Mouse (Mus musculus): ENCODE results near the gene Slc35e1.

Gene Slc35e1

DNA sequence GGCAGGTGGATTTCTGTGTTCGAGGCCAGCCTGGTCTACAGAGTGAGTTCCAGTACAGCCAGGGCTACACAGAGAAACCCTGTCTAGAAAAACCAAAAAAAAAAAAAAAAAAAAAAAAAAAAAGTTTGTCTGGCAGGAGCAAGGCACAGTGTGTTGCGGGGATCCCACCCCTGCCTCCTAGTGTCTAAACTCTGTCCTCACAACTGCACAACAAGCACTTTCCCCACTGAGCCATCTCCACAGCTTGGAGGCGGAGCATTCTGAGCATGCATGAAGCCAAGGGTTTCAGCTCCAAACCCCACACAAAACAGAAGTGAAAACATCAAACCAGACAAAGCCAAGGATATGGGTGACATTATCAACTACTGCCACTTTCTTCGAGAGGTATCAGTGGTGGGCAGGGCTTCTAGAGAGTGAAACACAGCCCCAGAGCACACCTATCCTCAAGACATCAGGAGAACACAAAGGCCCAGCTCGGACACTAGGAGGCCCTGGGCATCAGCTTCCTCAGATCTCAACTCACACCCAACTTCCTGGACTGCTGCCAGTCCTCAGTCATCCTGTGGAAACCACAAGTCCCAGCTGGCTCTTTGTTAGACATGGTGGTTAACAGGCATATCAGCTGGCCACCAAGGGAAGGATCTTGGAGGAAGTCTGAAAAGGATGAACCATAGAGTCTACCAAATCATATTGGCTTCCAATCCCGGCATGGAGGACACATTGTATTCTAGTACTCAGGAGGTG is 6.8 kb downstream of the Slc35e1 start:
- no peak for DNase-seq

DNA sequence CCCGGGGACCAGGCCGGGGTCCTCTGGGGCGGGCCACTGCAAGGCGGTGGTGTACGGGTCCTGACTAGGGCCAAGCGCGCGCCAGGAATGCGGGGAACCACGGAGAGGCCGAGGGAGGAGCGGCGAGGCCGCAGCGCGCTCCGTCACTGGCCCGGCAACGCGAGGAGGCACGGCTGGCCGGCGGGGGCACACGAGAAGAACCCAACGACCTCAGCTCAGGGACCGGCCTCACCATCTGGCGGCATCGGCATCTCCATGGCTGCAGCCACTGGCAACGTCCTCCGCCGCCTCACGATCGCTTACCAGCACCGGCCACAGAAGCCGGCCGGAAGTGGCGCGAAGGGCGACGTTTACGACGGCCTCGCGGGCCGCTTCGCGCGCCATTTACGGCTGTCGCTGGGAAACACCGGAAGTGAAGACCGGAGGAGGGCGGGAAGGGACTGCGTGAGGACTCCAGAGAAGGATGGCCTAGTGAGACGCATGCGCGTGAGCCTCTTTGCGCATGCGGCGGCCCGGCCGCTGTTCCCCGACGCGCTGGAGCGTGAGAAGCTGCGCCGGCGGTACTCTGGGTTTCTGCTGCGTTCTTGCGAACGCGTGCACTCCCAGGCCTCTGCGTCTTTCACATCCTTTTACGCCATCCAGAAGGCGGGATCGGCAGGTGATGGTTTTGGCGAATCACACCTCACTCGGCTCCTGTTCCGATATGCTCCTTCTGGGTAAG is 17.4 kb downstream of the Slc35e1 start, which contains the start of gene Cherp:
Gene Cherp, minus strand, starts transcription at position 401 of the 721 bp plus-strand sequence.
- DNase-seq, result peak; percentile 89 to 95

DNA sequence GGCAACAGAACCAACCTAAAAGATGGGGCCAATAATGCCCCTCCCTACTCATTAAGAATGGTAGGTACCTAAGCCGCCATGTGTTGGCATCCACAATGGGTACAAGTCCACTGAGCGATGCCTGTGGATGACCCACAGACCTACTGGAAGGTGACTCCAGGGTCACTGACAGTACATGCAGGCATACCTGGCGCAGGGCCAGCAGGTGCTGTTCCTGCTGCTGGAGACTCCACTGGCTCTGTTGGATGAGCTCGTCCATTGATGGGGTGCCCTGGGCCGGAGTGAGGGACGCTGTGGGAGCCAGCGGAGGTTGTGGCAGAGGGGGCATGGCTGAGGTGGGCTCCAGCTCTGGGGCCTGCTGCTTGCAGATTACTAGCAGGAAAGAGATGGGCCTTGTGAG is 21.7 kb downstream of the Slc35e1 start:
- no peak for DNase-seq

DNA sequence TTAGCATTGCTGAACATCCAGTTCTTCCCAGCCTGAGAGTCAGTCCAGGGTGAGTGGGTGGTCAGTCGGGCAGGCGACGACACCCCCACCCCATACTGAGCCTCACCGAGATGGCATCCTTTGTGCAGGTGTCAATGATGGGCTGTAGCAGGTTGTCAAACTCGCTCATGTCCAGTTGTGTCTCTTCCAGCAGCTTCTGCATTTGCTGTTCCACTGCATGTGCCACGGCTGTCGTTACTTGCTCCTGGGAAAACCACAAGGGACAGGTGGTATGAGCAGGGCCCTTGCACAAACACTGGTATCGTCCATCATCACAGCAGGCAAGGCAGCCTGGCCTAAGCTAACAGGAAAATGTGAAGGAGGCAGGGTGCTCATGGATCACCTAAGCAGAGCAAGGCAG is 22.4 kb downstream of the Slc35e1 start:
- no peak for DNase-seq

DNA sequence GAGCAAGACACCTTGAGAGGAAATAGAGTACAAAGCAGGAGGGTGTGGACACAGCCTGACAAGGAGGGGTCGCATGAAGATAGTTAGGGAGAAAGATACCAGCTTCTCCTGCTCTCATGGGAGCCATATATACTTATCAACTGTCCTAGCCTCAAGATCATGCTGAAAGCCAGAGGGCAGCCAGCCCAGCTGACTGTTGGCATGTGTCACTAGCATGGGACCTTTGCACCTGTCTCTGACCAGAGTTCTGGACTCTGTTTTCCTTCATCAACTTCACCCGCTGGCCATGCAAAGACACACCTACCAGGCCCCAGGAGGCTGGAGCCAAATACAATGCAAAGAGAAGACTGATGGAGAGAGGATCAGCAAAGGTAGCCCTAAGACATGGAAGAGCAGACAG is 23.2 kb downstream of the Slc35e1 start:
- DNase-seq, result no peak

DNA sequence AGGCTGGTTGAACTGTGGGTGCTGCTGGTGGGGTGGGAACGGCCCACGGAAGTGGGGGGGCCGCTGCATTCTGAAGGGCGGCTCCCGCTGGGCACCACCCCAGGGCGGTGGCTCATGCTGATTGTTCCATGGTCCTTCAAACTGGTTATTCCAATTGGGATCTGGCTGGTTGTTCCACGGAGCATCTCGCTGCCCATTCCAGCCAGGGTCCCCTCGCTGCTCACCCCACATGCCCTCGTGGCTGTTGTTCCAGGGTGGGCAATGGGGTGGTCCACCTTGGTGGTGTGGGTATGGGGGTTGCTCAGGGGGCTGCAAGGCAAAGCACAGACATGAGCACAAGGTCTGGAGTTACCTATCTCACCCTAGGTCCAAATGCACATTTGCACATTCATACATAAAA is 28.2 kb downstream of the Slc35e1 start:
- no peak for DNase-seq

DNA sequence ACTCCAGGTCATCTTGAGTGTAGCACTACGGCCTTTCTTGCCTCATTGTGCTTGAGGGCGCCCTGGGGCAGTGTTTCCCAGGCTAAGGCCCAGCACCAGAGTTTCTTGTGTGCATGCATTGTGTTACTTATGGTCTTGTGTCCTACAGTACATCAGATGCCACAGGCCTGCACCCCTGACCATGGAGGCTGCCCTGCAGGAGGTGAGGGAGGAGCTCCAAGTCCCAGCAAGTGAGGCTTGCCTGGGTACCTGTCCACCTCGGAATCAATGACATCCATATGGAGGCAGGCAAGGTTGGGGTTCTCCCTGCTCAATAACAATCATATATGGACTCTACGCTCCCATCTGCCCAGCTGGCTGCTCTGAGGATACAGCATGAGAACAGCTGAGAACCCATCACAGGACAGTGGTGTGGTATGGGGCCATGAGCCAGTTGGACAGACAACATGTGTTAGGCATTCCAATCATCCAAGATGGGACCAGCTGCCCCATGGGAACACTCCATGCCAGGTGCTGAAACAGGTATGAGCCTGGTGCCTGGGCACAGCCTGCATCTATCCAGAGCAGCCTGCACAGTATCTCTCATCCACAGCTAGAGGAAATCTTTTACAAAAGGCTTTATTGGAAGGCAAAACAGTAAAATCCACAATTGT is 32.4 kb downstream of the Slc35e1 start:
- no peak for DNase-seq

DNA sequence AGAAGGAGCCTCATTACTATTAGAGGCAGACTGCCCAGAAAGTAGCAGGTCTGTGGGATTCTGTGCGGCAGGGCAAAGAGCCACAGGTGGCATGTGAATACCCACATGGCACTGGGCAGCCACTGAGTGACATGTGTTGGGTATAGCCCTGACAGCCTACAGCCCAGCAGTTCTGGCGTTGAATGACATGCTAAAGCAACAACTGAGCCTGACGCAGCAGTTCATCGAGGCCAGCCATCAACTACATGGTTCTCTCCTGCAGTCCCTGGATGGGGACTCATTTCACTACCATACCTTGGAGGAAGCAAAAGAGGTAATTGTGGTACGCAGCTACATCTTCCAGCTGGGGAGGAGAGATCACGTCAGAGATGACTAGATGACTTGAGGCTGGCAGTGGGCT is 34.0 kb downstream of the Slc35e1 start:
- no peak for DNase-seq

DNA sequence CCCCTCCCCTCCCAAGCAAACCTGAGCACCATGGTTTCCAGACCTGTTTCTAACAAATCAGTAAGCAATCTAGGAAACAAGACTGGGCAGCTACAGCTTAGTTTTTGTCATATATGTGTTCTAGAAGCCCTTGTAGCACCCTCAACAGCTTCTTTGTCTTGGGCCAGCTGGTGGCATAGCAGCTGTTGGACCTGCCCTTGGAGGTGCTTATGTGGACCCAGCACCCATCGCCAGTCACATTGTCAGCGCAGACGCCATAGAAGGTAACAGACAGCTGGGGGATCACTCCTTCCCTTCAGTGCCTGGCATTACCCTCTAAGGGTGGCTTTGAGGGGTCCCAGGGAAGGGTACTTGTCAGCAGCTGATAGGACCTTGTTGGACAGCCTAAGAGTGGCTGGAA is 34.6 kb downstream of the Slc35e1 start:
- DNase-seq, result no peak

DNA sequence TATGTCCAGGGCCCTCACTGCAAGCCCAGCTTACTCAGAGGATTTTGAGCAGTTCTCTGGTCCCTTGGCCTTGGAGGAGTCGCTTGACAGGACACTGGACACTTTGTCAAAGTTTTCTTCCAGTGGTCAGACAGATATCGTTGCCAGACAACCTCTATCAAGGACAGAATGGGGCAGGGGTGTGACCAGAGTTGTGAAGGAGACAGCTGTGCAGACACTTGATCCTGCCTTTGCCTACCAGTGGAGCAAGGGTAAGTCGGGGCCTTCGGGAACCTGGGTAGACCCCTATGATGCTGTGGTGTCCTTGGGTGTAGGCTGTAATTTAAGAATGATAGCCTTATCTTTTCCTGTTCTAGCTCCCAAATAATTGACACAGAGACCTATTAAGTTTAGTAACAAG is 37.1 kb downstream of the Slc35e1 start:
- no peak for DNase-seq

DNA sequence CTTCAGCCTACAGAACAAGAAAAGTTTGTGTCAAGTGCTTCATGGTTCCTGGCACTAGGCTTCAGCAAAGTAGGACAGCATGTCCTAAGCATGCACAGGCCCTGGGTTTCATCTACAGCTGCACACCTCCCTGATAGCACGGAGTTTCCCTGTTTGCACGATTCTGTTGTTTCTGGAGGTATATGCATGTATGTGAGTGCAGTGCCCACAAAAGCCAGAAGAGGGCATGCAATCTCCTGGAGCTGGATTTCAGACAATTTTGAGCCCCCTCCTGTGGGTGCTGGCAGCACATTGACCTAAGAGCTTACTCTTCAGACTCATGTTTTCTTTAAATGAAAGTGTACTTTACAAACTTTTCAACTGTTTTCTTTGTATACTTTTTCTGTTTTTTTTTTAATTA is 38.5 kb downstream of the Slc35e1 start:
- DNase-seq, result no peak

DNA sequence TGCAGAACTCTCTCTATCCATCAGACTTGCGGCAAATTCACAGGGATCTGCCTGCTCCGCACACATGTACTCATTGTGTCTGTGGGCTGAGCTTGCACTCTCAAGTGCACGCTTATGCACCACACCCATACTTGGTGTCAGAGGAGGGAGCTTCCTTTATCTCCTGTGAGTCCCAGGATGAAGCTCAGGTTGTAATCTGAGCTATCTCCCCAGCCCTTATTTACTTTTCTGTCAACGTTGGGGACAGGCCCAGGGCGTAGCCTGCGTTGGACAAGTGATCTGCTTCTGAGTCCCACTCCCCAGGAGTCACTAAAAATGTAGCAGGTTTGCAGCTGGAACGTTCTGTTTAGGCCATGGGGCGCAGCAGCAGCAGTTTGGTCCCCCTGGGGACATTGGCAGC is 40.9 kb downstream of the Slc35e1 start:
- no peak for DNase-seq

DNA sequence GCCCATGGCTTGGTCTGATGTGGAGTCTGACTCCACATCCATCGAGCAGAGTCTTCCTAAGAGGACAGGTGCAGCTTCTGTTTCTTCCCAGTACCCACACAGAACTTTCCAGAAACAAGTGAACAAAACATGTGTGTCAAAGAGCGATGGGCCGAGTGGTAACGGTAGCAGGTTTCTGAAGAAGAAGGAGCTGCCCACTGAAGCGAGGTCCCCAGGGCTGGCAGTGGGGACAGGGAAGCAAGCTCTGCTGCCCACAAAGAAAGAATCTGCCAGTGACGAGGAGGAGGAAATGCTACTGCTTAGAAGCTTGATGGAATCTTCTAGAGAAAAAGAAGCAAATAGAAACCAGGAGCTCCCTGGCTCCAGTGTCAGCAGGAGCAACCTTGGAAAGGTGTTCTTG is 47.3 kb downstream of the Slc35e1 start:
- DNase-seq, result peak; percentile 46 to 73

DNA sequence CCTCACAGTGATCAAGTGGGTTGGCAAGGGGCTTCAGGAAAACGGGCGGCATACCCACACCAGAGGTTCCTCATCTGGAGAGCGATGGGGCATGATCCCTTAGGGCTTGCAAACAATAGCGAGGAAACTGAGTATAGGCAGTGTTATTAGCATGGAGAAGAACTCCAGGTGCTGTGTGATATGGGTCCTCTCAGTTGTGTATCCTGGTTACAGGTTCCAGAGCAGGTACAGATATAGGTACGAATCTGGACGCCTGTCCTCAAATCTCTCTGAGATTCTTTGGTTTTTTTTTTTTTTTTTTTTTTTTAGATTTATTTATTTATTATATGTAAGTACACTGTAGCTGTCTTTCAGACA is 48.4 kb downstream of the Slc35e1 start:
- no peak for DNase-seq

DNA sequence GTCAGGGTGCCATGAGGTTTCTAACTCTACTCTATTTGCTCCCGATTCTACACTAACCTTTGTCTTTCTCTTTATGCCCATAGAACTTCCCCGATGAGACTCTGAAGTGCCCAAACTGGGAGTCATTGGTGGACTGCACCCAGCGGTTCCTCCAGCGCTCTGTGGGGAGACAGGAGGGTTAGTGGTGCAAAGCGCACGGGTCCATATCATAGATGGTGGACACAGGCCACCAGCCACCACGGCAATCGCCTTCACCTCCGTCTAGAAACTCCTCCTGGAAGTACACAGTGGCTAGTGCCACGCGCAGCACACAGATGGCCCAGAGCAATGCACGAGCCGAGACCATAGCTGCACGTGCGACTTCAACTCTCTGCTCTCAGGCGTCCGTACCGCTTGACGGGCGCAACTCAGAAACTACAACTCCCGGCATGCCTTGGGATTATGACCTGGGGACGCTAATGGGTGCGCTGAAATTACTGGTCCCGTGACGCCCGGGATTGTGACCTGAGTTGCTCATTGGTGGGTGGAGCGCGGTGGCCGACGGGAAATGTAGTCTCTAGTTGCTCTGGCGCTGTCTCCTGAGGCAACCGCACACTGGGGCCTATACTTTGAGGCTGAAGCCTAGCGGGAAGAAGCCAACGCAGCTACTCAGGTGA is 48.9 kb downstream of the Slc35e1 start, which contains the start of the genes Calr3 and 1700030K09Rik:
Gene Calr3, minus strand, starts transcription at position 533 of the 656 bp plus-strand sequence.
Gene 1700030K09Rik, plus strand, starts transcription at position 543 of the 656 bp plus-strand sequence.
- peak; percentile 96 to 98 for DNase-seq

DNA sequence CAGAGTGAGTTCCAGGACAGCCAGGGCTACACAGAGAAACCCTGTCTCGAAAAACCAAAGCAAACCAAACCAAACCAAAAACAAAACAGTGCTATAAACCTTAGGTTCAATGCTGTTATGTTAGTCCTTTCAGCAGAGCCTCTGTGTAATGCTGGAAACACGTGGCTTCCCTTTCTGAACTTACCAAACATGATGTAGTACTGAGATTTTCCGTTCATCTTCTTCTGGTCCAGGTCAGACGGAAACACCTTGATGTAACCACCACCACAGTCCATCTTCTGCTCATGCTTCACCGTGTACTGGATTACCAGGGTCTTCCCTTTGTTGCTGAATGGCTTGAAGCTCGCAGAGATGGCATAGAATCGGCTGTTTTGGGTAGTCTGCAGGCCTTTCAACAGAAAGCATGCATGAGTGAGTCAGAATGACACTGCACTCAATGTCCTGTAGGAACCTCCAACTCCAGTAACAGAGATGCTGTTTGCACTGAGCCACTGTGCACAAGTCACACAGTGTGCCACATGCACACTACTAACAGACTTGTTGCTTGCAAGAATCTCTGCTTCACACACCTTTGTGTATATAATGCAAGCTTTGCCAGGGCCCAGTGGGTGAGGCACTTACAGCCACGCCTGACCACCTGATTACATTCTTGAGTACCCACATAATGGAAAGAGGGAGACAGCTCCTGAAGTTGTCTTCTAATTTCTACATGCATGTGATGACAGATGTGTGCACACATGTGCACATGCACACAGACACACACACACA is 54.0 kb downstream of the Slc35e1 start:
- DNase-seq, result no peak

DNA sequence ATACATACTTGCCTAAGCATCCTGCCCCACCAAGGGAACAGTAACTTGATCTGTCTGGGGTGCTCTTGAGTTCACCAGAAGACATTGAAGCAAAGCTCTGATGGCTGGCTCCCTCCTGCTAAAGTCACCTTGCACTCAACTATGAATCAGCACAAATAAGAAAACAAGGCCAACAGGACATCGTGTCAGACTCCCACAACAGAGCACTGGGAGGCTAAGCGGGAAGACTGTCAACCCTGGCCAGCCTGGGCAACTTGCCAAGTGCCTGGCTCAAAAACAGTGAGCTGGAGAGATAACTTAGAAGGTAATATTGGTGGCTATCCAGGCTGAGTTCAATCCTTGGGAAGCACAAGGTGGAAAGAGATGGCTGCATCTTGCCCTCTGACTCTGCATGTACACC is 57.5 kb downstream of the Slc35e1 start:
- DNase-seq, result no peak
